Mouse (Mus musculus) liver, postnatal 0 days (tissue): ENCODE data around the gene C77080. TPM values are rescaled to one million over a fixed set of nuclear protein-coding genes. Genes with fewer than 3 reads are reported as not detected.
A peak's percentile ranks its signal among the peaks of the same experiment; 100 is the strongest.

Source experiments
- ATAC-seq: fragments of 200-750 bp; cut with Nextera tagmentation; 2 replicates; pipeline ENCODE4 v1.8.0; 2017; ENCODE audit warnings: mild to moderate bottlenecking, moderate library complexity
- DNase-seq: peaks from one replicate; pipeline ENCODE4 v3.0.0-alpha.2; 2016
- H3K27ac ChIP-seq: fragments of 300-500 bp; sonication (generic); 2 replicates; pipeline ENCODE4 v1.5.1; 2014; ENCODE audit warnings: antibody characterized with exemption, moderate library complexity, mild to moderate bottlenecking, low read depth
- H3K27me3 ChIP-seq: fragments of 300-500 bp; sonication (generic); 2 replicates; pipeline ENCODE4 v1.6.1; 2014; ENCODE audit warnings: low read length, control low read depth, mixed read lengths; ENCODE audit not compliant: insufficient read depth
- H3K36me3 ChIP-seq: fragments of 300-500 bp; sonication (generic); replicated peaks from 2 replicates; pipeline ENCODE4 v1.6.1; 2014; ENCODE audit warnings: mild to moderate bottlenecking, control low read depth, low read length, moderate library complexity, mixed read lengths; ENCODE audit not compliant: insufficient read depth
- H3K4me1 ChIP-seq: fragments of 300-500 bp; sonication (generic); 2 replicates; pipeline ENCODE4 v1.6.1; 2014; ENCODE audit warnings: antibody characterized with exemption, mild to moderate bottlenecking, control low read depth; ENCODE audit not compliant: insufficient read depth
- H3K4me2 ChIP-seq: fragments of 300-500 bp; sonication (generic); 2 replicates; pipeline ENCODE4 v1.6.1; 2014; ENCODE audit warnings: low read depth, mild to moderate bottlenecking, low read length, moderate library complexity, mixed read lengths
- H3K4me3 ChIP-seq: fragments of 300-500 bp; sonication (generic); 2 replicates; pipeline ENCODE4 v1.5.1; 2014; ENCODE audit warnings: low read depth, low read length
- H3K9ac ChIP-seq: fragments of 300-500 bp; sonication (generic); replicated peaks from 2 replicates; pipeline ENCODE4 v1.6.1; 2014; ENCODE audit warnings: mild to moderate bottlenecking, moderate library complexity
- H3K9me3 ChIP-seq: fragments of 300-500 bp; sonication (generic); 2 replicates; pipeline ENCODE4 v1.6.1; 2016; ENCODE audit warnings: mild to moderate bottlenecking, control low read depth, low read length, mixed read lengths
- CTCF ChIP-seq: sonication (generic); IDR thresholded peaks from 2 replicates; pipeline ENCODE4 v1.5.1; 2016; ENCODE audit warnings: antibody characterized with exemption, low read depth
- EP300 ChIP-seq: IDR thresholded peaks from 2 replicates; pipeline ENCODE4 v1.6.1; 2016; ENCODE audit warnings: antibody characterized with exemption, low read depth, mild to moderate bottlenecking
- WGBS: fragments of 180-500 bp; shearing (Covaris S2); extraction: QIAGEN DNeasy Blood & Tissue Kit; methylation state at CpG from one replicate; pipeline ENCODE4 v1.1.7; 2014; ENCODE audit not compliant: insufficient replicate concordance; 5-methylcytosine and 5-hydroxymethylcytosine counted together
- polyA plus RNA-seq: library from polyadenylated mRNA; unstranded; fragments of >200 nt; fragmentation: Nextera tagmentation; extraction: Ambion mirVana; gene quantifications from 2 replicates; pipeline ENCODE4 v1.2.1, GENCODE M21; 2015

Gene C77080
- polyA plus RNA-seq, 1 experiment from 2014 or later: 1.4 TPM

DNA sequence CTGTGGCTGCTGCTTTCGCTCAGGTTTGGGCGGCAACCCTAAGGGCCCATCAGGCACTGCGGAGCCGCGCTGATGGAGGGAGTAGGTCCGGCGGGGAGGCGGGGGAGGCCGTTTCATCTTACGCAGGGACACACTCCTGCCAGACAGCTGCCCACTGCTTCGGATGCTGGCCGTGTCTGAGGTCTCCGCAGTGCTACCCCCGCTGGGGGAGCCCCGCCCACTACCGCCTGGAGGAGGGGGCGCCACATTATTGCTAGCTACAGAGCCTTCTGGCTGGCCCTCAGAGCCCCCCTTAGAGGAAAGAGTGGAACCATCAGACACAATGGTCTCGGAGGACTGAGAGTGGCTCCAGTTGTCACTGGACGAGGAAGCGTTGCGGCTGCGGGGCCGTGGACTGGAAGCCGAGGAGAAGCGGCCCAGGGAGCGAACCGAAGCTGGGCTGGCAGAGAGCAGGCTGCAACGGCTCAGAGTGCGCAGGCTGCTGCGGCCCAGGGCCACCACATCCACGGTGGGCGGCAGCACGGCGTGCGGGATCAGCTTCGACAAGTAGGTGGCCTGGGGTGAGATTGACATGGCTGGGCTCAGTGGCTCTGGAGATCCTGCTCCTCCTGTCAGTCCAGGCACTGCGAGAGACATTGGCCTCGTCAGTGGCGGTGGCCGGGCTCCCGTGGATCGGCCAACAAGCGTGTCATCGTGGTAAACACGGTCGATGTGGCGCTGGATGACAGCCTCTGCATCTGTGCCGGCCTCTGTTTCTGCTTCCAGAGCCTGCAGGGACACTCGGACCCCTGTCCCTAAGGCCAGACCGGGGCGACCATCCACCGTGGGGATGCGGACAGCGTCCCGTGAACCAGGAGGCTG, 37.6 kb downstream of the C77080 start:
- no peaks in the 10 kb centered on the region for H3K9me3 ChIP-seq
- H3K4me2 ChIP-seq: peak overlapping the region; percentile 43
- no peak overlapping the region for H3K9ac ChIP-seq
- peaks cover 19% of the 10 kb centered on the region for H3K36me3 ChIP-seq
- ATAC-seq (no peak), DNase-seq (no peak)
- TF ChIP-seq CTCF (no peak), EP300 (no peak)
- WGBS: 53% methylated on average over 55 of the region's 55 CpGs
- peaks cover 4% of the 10 kb centered on the region for H3K4me1 ChIP-seq
- no peak overlapping the region for H3K27ac ChIP-seq
- H3K4me3 ChIP-seq: no peak overlapping the region
- H3K27me3 ChIP-seq: peaks cover 1% of the 10 kb centered on the region; the same call in 1 of the 2 replicates

DNA sequence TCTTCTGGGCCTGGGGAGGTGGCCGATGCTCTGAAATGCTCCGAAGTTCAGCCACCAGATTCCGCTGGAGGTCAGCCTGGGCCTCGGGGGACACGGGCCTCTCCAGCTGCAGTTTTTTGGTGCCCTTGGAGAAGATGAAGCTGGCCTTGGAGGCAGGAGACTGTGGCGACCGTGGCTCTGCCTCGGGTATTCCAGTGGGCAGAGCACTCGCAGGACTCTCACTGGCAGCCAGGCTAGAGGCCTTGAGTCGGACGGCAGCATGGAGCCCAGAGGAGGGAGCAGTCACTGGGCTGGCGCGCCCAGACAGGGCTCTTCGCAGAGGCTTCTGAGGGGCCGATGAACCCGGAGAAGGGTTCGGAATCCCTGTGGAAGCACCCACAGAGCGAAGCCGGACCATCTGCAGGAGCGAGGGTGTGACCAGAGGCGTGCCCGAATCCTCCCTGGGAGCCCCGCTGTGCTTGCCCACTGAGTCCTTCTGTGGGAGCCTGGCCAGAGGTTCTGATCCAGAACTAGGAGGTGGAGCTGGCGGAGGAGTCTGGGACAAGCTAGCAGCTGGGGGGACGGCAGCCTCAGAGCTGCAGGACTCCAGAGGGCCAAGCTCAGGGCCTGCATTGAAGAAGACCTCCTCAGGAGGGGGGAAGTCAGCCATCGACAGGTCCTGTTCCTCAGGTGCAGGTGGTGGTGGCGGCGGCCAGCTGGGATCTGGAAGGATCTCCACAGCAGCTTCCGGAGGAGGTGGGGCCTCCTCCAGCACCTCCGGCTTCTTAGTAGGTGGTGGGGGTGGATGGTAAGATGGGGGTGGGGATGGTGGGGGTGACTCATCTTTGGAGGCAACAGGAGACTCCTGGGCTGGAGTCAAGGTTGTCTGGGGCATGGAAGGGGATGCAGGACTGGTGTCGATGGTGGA, 38.9 kb downstream of the C77080 start:
- H3K27me3 ChIP-seq: no peaks in the 10 kb centered on the region
- DNase-seq (no peak), ATAC-seq (no peak)
- no peak overlapping the region for H3K4me2 ChIP-seq
- H3K4me1 ChIP-seq: peaks cover under 1% of the 10 kb centered on the region
- no peak overlapping the region for H3K4me3 ChIP-seq
- peaks cover 33% of the 10 kb centered on the region for H3K36me3 ChIP-seq
- H3K9ac ChIP-seq: no peak overlapping the region
- WGBS: 80% methylated on average over 31 of the region's 31 CpGs
- H3K9me3 ChIP-seq: no peaks in the 10 kb centered on the region
- TF ChIP-seq EP300 (no peak), CTCF (no peak)
- no peak overlapping the region for H3K27ac ChIP-seq

DNA sequence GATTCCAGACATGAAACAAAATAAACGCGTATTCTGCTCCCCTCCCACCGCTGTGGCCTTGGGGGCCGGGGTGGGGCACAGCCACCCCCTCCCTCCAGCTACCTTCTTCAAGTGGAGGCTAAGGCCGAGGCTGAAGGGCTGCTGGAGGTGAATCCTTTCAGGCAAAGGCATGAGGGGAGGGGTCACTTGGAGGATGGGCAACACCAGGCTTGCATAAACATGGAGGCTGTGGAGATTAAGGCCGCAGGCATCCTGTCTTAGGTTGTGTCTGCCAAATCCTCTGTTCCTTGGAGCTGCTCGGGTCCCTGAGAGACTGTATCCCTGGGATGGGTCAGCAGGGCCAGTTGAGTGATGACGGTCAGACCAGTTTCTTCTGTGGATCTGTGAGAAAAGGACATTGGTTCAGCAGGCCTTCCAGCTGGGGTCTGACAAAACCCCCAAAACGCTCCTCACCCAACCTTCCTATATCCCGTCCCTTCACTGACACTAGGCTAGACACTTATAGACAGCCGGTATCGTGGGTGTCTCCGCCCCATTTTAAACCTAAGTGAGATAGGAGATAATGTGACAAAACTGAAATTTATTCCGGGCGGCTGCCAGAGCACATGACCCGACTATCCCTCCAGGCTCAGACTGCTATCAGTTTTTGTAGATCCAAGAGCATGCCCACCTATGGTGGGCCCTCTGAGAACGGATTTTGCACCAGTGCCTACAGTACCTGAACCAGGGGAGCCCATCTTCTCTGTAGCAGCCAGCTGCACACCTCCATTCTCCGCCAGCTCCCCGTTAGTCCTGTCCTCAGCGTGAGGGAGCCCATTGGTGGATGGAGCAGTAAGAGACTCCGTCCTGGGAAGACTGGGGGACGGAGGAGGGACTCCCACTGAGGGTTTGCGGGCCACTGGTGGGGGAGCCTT, 39.9 kb downstream of the C77080 start:
- Histone ChIP-seq H3K9ac (no peak overlapping the region), H3K4me3 (no peak overlapping the region), H3K36me3 (peaks cover 42% of the 10 kb centered on the region), H3K9me3 (no peaks in the 10 kb centered on the region), H3K27me3 (no peaks in the 10 kb centered on the region), H3K27ac (no peak overlapping the region), H3K4me2 (no peak overlapping the region), H3K4me1 (no peaks in the 10 kb centered on the region; the same call in 1 of the 2 replicates)
- 75% methylated on average over 23 of the region's 23 CpGs for WGBS
- ATAC-seq (no peak), DNase-seq (no peak)
- no peak for TF ChIP-seq CTCF
- no peak for TF ChIP-seq EP300

DNA sequence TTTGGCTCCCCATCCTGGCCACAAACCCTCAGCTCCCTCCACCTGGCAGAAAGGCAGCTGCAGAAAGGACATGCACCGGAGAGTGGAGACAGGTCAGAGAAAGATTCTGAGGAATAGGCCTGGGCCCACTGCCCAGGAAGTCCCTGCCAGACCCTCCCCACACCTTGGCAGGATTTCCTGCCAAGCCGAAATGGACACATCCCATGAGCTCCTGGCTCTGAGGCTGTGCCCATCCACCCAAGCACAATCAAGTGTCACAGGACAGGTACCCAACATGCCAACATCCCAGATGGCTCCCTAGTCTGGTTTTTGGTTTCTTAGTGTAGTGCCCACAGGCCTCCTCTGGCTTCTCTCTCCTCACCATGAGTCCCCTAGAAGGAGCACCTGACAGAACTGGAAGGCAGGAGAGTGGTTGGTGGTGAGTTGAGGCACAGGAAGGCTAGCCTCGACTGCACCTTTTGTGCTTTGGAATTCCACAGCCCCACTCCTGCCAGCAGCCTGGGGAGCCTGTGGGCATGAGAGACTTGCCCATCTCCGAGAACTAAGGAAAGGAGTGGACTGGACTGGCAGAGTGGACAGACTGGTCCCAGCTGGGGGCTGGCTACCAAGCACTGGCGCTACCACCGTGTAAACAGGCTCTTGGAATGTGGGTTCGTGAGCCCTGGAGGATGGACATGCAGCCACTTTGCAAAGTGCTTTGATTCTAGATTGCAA, 40.7 kb downstream of the C77080 start:
- ATAC-seq (no peak), DNase-seq (no peak)
- Histone ChIP-seq H3K36me3 (peaks cover 47% of the 10 kb centered on the region), H3K27ac (no peak overlapping the region), H3K4me2 (no peak overlapping the region), H3K27me3 (no peaks in the 10 kb centered on the region), H3K9me3 (no peaks in the 10 kb centered on the region), H3K4me1 (no peaks in the 10 kb centered on the region), H3K4me3 (no peak overlapping the region), H3K9ac (no peak overlapping the region)
- TF ChIP-seq EP300: no peak
- no peak for TF ChIP-seq CTCF
- 83% methylated on average over 7 of the region's 7 CpGs for whole genome bisulfite sequencing

DNA sequence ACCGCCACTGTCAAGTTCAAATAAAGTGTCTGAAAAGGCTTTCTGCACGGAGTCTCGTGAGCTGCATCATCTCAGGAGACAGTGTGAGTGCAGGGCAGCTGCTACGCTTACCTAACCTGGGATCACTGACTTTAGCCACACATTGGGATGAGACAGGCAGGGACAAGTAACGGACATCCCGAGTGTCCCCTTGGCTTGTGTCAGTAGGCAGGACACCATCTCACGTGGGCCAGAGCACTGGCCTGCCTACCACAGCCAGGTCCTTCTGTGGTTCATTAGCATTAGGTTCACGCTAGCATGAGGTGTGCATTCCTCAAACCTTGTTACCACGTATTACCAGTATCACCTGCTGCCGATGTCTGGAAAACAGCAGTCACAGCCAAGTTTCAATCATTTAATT, 42.0 kb downstream of the C77080 start:
- ATAC-seq (no peak), DNase-seq (no peak)
- Histone ChIP-seq H3K27me3 (no peaks in the 10 kb centered on the region), H3K4me1 (no peaks in the 10 kb centered on the region), H3K9me3 (no peaks in the 10 kb centered on the region), H3K36me3 (peaks cover 61% of the 10 kb centered on the region), H3K9ac (no peak overlapping the region), H3K4me3 (no peak overlapping the region), H3K4me2 (no peak overlapping the region), H3K27ac (no peak overlapping the region)
- 90% methylated on average over 10 of the region's 10 CpGs for WGBS
- TF ChIP-seq CTCF (no peak), EP300 (no peak)
